Mouse (Mus musculus) thymus, postnatal 25 days (tissue): ENCODE data around the gene Corin.

ENCODE experiments used
- DNase-seq: peaks from one replicate; pipeline ENCODE4 v3.0.0; 2022

Corin gene

DNA sequence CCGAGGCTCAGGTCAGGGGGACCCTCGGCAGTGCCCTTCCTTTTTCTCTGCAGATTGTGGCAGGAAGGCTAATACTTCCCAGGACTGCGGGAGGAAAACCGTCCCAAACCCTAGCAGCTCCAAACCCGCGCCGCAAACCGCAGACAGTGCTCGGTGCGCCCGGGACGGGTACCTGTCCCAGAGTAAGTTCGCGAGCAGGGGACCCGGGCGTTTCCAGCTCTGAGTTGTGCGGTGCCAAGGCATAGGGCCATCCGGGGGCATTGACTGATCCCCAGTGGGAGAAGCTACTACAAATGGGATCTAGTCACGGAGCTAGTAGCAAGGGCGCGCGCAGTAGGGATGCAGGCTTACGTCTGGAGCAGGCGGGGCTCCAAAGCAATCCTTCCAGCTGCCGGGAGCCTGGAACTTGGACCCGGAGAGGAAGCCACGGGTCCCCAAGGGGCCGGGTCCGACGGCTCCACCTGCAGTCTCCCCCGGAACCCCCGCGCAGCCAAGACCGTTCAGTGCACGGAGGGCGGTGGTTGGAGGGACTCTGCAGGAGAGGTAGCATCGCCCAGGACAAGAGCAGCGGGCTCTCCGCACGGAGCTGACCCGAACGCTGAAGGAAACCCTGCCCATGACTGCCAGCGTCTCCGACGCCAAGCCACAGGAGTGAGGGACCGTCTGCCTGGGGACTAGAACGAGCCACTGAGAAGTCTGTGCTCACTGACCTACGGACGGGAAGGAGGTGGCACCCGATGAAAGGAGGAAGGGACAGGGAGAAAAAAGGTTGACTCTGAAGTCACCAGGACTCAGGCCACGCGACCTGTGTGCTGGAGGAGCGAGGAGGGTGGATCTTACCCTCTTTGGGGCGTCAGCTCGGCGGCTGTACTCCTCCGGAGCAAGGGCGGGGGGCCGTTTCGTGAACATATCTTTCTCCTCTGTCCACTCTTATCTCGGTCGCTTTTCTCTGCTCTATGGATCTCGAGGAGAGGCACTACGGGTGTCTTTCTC is at the start of gene Corin:
Gene Corin (minus strand): TSS at position 943 of the 993 bp plus-strand sequence.
- DNase-seq = no peak

DNA sequence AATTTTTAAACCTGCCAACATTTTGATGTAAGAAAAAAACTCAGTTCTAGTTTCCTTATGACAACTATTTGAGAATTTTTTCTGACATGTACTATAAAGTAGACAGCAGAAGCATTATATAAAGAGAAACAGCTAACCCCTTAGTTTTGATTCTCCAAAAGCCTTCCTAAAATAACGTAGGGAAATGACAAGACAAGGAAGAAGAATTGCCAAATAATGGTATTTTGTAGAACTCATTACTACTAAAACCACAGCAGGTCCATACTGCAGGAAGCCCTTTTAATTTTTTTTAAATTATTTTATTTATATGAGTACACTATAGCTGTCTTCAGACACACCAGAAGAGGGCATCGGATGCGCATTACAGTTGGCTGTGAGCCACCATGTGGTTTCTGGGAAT is 46.9 kb upstream of the Corin start:
- DNase-seq = no peak

DNA sequence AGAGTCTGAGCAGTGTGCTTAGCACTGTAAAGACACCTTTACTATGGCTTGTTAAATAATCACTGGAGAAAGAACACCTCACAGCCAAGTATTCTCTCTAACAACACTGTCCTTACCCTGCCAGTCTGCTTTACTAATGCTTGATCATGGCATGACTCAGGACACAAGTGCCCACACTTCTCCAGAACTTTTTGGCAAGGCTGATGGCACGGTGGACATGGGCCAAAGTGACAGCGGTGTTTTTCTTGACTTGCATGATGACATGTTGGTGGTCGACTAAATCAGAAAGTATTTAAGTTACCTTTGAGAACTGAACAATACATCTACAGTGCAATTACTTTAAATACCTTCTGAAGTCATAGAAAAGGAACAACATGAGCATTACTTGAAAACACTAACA is 24.6 kb upstream of the Corin start:
- DNase-seq = no peak

DNA sequence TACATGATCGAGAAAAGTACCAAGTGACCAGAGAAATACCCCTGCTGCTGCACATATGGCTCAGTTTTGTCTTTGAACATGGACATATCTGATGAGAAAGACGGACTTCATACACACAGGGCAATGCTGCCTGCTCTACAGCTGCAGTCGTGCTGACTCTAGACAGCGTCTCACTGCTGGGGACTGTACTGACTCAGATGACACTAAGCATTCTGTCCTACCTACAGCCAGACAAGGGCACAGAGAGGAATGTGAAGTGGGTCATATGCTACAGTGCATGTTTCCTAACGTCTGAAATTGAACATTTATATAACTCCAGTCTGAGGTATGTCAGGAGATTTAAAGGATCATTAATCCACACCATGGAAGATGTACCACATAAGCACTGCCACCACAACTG is 9.5 kb upstream of the Corin start:
- no peak for DNase-seq

DNA sequence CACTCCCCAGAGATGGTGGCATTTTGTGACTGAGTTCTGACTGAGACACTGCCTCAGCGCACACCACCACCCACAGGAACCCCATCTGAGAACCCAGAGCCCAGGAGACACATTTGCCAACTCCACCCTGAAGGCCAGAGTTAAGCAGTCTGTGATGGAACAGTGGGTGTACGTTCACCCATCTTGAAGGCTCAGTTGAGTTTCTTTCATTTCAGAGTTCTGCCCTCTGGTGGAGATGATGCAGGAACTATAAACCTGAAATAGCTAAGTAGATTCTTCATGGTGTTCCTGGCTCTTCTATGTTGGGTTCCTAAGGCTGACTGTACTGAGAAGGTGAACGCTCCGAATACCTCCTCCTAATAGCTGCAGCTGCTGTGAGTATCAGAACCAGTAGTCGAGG is 1.5 kb upstream of the Corin start:
- DNase-seq = no peak

DNA sequence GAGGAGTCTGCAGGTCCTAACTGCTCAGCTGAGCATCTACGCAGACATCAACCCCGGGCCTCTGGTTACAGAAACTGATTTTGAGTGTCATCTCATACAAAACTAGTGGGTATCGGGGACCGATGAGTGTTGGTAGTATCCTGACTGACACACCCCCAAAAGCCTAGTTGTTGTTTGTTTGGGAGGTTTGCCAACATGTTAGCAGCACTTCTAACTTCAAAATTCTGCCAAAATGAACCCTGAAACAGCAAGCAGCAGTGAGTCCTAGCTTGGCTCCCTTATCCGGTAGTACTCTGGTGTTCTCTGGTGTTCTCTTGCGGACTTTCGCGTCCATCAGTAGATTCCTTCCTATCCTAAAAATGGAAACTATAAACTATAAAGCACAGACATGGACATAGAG is 1.5 kb downstream of the Corin start:
- DNase-seq = no peak

DNA sequence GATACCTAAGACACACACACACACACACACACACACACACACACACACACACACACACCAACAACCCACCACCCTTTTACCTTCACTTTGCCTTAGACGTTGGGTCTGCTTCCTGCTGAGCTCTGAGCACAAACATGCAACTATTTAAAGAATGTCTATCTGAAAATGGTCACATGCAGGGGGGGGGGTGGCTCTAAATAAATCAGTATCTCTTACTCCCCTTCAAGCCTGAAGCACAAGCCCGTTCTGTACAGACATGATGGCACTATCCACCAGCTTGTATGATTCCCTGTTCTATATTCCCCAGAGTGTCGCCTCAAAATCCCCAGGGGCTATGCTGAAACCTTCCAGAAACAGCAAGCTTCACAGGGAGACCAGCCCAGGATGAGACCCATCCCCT is 2.5 kb downstream of the Corin start:
- no peak for DNase-seq

DNA sequence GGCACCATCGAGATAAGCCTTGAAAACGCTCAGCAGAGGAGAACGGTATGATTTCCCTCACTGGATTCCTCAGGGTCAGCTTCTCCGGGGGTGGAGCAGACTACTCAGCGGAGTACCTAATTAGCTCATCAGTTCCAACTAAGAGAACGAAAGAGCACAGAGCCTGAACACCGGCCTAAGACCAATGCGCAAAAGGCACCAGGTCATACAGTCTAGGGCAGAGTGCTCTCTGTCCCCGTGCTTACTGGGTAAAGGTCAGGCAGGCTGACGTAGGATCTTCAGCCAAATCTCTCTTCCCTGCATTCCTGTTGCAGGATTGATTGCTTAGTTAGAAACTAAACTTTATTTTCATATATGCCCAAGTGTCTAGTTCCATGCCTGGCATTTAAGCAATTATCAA is 6.0 kb downstream of the Corin start:
- no peak for DNase-seq

DNA sequence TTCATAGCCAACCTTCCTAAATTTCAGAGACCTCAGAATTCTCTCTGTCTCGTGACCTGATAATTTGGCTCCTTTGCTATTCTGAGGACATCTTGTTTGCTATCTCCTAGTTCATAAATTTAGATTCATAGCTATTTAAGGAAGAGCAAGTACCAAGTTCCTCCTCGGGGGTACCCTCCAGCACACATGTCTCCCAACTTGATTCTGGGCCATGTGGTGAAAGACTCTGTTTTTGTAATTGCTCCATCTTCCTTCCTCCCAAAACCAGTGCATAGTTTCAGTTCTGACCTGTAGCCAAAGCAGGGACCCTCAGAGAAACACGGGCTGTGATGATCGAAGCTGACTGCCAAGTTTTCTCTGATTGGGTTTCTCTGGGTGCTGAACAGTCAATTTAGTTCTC is 7.5 kb downstream of the Corin start:
- DNase-seq = no peak

DNA sequence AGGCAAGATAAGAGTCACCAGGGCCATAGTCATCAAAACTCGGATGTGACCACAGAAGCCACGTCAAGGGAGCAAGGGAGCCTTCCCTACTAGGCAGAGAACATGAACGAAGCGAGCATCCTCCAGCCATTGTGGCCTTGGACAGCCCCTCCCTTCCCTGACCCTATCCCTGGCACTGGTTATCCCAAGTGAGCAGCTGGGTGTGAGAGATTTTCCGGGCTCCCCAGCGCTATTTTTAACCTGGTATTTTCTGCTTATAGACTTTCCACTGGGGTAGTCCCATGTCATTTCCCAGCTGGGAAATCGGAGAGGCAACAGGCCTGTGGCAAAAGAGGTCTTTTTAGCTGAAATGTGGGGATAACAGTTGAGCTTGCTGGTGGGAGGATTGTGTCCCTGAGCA is 10.4 kb downstream of the Corin start:
- DNase-seq = no peak

DNA sequence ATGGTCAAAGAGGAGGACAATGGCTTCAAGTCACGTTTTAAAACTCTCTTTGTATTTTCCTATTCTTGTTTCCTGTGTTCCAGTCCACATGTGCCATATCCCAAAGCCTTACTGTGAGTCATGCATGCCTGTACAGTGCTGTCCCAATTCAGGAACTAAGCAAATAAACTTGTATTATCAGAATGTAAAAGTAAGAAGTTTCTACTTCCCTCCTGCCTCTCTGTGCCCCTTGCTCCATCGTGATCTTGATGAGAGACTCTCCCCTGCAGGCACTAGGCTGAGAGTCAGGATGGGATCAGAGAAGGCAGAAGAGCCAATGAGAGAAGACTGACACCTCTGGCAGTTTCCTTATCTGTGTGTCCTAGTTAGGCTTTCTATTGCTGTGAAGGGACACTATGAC is 13.0 kb downstream of the Corin start:
- DNase-seq = no peak

DNA sequence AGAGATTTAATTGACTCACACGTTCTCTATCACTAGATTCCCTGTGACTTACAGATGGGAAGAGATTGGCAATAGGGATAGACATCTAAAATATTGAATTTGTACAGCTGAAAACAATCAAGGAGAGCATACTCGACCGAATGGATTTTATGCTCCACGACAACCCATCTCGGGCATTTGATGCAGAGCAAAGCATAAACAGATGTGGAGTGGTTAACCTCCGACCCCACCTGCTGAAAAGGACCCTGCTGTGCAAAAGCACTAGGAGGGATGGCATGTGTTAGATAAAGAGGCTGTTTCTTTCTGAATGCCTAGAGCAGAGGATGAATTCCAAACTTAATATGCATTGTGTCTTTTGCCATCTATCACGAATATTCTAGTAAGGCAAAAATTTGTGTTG is 23.8 kb downstream of the Corin start:
- no peak for DNase-seq

DNA sequence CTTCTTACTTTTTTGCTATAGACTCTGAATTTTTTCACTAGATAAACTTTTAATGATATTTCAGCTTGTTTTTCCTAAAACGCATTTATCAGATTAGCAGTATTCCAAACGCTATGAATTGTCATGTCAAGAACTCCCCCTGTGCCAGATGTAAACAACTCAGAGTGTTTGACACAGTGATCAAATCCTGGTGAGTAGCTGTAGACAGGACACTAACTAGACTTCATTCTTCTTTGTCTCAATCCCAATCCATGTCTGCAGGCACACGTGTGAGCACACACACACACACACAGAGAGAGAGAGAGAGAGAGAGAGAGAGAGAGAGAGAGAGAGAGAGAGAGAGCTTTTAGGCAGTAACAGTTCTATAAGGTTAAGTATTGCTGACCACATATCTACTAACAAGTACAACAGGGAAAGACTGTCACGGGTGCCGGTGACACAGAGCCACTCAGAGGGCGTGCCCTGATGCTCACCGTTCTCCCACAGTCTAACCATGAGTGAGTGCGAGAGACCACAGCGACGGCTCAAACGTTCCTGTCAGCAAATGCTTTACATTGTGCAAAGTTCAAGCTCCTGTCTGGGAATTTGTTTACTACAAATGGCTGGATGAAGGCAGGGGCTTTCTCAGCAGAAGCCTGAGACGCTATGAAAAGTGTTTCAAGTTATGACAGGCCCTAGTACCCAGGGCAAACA is 31.8 kb downstream of the Corin start:
- DNase-seq = no peak

DNA sequence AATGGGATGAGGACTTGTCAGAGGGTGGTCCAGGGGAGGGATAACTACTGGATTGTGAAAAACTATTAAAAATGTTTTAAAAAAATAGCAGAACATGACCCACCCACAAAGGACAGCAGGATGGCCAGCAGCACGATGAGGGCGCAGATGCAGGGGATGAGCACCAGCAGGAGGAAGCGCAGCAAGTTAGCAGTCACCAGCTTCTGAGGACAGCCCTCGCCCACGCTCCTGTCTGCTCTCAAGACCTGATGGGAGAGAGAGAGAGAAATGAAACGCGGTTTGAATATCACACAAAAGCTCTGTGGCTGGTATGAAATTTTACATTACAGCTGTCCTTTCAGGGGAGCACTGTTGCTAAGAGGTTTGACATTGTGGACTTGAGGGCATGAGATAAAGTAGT is 32.5 kb downstream of the Corin start:
- DNase-seq = no peak

DNA sequence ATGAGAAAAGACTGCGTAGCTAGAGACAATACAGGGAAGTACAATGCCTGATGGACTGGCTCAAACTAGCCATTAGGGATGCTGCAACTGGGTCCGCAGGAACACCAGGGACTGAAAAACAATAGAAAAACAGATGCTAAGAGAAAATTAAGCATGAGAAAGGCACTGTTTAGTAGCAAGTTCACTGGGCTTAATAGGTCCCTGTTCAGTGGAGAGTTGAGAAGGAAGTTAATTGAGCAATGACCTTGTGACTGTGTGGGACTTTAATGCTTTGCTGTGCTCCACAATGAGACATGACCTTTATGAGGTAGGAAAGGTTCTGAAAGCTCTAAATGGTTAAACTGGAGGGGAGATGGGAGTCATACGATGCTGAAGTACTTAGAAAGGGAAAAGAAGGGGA is 39.3 kb downstream of the Corin start:
- no peak for DNase-seq

DNA sequence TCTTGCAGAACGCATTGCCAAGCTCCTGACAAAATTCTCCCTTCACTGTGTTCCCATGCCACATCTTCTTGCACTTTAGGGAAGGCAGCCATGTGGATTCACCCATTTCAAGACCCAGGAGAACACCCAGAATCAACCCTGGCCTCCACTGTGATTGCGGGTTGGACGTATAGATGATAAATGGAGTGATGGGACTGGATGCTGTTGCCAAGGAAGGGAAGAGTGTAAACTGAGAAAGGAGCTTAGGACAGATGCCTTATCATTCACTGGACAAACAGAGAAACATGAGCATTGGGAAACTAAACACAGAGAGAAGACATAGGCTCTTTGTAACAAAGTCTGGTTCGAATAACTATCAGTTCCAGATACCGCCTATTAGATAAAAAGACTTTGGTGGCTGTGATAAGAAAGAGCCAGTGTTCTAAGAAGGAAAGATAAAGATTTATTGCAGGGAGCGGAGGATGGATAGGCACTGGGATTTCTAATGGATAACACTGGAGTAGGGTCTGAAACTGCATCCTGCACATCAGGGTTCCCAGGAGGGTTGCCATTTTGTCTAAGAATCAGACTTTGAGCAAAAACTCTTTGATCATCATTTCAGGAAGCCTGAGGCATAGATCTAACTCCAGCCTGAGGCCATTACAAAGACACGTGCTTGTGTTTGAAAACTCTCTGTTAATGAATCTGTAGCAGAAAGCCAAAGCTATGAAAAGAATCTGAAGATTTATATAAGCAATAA is 44.7 kb downstream of the Corin start:
- no peak for DNase-seq

DNA sequence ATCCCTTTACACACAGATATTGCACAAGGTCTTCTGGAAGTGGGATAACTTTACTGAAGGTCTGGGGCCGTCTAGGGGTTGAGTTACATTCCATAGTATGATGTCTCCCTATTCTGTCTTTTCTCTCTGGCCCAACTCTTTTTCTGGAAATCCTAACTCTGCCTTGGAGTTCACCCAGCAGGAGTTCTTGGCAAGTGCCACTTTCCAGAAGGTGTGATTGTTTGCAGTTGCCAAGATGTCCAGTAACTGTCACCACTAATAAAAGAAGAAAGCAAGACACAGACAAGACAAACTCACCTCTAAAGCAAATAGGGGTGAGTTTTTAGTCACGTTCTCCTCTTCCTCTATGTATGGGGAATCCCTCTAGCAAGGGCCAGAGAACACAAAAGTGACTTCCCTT is 50.6 kb downstream of the Corin start:
- no peak for DNase-seq

DNA sequence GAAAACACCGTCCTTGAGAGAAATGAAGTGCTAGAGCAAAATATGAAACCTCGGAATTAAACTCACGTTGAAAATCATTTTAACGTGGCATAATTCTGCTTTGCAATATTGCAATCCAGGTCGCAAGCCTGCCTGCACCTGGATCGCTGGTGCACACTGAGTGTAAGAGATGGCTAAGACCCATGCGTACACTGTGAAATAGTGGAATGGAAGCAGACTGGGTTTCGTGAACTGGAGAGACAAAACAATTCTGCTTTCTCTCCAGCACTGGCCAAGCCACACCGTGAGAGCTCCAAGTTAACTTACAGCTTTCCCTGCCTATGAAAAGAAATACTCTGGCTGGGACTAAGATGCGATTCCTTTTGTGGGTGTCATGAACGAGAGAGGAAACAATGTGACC is 51.1 kb downstream of the Corin start:
- DNase-seq = no peak

DNA sequence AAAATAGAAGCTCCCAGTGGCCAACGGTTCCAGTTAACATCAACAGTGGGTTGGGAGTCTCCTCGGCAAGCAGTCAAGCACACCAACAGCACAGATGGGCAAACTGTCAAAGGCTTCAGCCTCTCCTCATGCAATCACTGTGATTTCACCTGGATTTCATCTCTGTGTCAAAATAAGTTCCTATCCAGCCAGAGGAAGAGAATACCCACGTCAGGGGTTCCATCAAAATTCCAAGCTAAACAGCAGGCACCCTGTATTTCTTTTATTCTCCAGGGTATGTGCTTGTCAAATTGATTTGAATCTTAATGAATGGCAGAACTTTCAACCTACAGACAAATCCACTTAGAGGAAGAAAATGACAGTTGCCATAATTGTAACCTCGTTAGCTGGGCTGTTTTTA is 51.5 kb downstream of the Corin start:
- no peak for DNase-seq

DNA sequence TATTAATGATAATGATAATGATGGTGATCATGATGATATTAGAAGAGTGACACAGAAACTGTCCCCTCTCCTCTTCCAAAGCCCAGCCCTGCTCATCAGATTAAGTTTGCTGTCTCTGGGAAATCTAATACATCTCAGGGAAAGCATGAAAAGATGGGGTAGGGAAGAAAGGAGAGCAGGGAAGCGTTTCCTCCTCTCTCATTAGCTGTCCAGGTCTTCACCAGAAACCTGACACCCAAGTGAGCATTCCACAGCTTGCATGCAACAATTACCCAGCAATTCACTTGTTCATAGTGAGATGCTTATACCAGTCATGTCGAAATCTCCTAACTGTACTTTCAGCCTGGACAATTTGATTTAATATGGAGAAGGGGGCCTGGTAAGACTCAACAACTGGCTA is 55.4 kb downstream of the Corin start:
- DNase-seq = no peak

DNA sequence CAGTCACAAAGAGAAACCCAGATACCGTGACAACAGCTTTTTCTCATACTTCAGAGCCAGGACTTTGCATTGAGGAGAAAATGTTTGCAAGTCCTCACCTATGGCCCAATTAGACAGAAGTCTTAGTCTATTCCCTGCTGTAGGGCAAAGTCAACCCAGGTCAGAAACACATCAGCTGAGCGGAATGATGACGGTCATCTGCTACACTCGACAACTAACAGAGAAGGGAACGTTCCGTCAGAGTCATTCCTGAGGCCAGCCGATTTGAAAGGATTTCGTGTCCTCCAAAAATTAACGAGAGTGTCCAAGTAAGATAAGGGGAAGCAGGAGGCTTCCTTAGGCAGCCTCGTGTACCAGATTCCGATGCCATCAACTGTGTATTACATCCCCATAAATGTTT is 58.2 kb downstream of the Corin start:
- DNase-seq = no peak

DNA sequence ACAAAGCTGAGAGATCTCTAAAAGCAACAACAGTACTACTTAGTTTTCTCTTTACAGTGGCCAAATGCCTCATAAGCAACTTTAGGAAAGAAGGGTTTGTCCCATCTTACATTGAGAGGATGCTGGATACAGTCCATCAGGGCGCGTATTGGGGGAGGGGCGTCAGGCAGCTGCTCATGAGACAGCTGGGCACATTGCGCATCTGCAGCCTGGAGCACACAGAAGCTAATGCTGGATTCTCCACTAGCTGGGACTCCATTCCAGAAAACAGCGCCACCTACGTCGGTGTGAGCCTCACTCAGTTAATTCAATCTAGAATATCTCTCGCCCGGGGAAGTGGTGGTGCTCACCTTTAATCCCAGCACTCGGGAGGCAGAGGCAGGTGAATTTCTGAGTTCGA is 60.3 kb downstream of the Corin start:
- no peak for DNase-seq

DNA sequence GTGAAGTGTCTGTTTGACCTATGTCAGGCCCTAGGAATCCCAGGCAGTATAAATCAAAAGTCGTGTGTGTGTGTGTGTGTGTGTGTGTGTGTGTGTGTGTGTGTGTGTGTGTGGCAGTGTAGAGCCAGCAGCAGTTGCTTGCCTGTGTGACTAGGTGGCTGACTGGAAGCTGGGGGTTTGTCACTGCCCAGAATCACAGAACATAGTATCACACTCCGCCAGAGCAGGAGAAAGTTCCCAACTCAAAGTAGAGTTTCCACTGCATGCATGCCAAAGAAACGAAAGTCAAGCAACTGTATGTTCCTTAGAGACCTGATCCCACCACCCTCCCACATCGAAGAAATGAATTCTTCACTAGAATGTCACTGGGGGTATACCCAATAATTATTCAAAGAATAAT is 61.3 kb downstream of the Corin start:
- DNase-seq = no peak

DNA sequence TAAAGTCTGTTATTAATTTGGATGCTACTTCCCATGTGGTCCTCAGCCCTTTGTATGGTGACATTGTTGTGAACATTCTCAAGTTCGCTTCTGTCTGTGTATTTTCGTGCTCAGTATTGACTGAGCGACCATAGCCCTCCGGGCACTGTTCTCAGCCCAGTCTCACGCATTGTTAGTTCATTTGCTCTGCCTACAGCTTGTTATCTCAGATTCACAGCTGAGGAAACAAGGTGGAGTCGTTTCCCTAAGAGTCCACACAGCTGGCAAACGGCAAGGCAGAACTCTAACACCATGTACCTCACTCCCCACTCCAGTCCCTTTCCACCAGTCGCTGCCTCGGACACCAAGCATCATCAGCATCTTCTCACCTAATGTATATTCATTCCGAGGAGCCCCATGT is 63.1 kb downstream of the Corin start:
- DNase-seq = no peak
